Mouse (Mus musculus): ENCODE results near the gene Casd1. TPM values are rescaled to one million over a fixed set of nuclear protein-coding genes. Genes with fewer than 3 reads are reported as not detected.

Gene Casd1
- total RNA-seq, 2 experiments from 2014 or later, result 50.7 to 53.1 TPM

GRCm38 (mm10) chr6:4684706-4685340 lies 84.2 kb downstream of the Casd1 start:
- DNase-seq (ENCODE audit: low spot score in 2 of 2), result peak in 1 of 2 experiments; percentile 5
- intact Hi-C loops (cut with DNase I), result no loop called here

GRCm38 (mm10) chr6:4690438-4690837 lies 89.8 kb downstream of the Casd1 start:
- intact Hi-C loops (cut with DNase I), result no loop called here
- DNase-seq (ENCODE audit: low spot score in 2 of 2), result no peak

Other genes starting within 250 kb of the Casd1 start
- gene Col1a2, start 96.0 kb upstream of the Casd1 start, total RNA-seq (2021), result 10 to 100 TPM; 26.8 to 32.8 TPM
- gene Sgce, start 146.4 kb downstream of the Casd1 start, total RNA-seq (2021), result 10 to 100 TPM; 34.7 to 35.1 TPM
- 10 to 100 TPM; 12.5 to 19.1 TPM for gene Peg10, start 146.5 kb downstream of the Casd1 start, total RNA-seq (2021)